Mouse (Mus musculus): ENCODE measurements around the gene Zbtb9.
A peak's percentile ranks its signal among the peaks of the same experiment; 100 is the strongest.

Gene Zbtb9

DNA sequence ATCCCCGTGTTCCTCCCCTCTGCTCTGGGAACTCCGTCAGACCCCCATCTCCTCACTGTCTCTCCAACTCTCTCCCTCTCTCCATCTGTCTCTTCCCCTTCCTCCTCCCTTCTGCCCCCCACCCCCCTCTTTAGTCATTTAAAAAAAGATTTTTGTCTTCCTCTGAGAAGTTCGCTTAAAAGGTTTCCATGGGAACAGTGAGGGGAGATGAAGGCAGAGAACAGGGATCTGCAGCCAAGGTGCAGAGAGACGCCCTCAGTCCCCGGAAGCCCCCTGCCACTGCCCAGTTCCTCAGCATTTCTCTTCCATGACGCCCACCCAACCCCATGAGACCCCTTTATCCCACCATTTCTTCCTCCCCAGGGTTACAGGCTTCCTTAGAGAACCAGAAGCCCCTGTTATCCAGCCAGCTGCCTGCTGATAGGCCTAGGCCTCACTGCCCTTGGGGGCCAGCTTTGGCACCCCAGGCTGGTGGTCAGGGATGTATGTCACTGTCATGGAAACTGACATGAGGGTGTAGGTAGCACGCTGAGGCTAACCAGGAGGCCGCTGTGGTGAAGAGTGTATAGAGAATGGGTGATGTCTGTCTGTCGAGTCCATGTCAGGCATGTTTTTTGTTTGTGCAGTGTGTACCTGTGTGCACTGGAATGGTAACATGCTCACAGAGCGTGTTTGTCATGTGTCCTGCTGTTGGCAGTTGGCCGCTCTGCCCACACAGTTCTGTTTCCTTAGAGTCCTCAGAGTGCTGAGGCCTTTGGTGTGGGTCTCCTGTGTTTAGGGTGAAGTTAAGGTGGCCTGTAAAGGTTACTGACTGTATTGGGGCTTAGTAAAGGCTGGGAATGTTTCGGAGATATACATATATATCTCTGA, 25.5 kb upstream of the Zbtb9 start:
- DNase-seq (ENCODE audit: low spot score) = no peak

DNA sequence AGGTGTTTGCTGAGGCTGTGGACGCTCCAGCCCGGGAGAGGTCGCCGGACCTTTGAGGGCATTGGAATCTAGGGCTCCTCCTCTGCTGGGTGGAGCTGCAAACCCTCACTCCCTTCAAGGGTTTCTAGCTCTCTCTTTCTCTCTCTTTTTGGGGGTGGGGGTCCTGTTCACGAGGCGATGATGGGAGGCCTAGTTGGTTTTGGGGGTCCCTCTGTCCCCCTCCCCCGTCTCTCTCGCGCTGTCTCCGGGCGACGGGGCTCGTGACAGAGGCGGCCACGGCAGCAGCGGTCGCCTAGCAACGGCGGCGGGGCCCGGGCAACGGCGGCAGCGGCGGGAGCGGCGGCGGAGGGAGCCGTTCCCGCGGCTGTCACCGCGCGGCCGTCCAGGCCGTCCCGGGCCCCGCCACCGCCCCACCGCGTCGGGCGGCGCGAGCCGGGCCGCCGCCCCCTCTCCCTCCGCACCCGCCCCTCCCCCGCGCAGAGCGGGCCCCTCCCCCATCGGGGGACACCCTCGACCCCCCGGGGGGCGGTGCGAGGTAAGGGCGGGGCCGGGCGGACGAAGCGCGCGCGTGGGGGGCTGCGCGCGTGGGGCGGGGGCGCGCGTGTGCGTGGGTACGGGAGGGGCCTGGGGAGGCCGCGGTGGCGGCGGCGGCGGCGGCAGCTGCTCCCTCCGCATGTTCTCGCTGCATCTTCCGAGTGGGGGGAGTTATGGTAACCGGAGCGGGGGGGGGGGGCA, 24.5 kb upstream of the Zbtb9 start:
- DNase-seq (ENCODE audit: low spot score) = peak; percentile 57

DNA sequence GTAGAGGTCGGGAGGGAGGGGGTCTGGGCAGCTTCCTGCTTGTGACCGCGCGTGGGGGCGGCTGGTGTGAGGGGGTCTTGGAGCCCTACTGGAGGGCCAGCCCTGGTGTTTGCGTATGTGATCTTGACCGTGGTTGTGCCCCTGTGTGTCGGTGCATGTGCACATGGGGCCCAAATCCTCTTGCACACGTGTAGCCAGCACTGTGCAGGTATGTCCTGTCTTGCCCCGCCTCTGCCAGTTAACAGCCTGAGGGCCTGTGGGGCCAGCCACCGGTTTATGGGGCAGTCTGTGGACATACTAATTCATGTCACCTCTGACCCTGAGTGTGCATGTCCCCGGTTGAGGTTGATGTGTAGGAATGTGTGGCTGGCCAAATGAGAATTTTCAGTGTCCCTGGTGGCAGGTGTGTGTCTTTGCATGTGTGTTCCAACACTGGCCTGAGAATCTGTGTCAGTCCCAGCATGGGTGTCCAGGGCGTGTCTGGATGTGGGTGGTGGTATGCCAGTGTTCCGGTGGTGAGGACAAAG, 23.9 kb upstream of the Zbtb9 start:
- DNase-seq (ENCODE audit: low spot score) = no peak

DNA sequence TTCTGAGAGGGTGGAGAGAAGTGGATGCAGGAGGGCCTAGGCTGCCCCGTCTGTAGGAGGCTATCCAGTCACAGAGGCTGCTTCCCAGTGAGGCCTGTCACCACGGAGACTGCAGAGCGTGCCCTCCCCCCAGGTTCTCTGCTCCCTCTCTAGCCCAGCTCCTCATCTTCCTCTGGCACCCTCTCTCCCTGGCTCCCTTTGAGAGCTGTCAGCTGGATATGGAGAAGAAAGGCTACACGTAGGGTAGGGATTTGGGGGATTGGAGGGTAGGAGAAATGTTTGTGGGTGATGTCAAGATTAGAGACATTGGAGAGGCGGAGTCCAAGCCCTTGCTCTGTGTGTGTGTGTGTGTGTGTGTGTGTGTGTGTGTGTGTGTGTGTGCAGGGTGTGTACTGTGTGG, 23.1 kb upstream of the Zbtb9 start:
- DNase-seq (ENCODE audit: low spot score) = no peak

DNA sequence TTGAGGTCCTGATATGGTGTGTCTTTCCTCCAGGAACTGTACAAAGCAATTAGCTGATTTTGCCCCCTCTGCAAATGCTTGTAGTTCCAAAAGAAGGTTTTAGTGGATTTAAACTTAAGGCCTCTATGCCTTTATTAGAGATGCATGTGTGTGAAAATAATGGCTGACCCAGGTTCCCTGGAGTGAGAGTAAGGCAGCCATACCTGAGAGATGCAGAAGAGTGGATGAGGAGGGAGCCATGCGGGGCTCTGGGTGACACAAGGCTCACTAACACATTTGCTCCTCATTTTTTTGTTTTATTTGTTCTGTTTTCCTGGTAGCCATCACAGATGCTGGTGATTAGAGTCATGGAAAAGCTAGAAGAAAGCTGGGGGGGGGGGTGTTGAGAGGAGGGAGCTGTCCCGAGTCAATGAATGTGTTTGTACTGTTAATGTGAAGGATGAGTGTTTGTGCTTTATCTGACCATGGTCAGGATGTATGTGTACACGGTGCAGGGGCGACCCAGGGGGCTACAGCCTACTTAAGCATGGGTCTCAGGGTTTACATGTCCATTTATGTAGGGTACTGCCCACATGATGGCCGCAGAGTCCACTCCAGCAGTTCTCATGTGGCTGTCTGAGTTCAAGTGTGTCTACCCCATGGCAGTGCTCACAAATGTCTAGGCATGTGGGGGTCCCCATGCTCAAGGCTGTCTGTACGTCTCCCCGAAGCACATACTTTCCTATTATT, 22.2 kb upstream of the Zbtb9 start:
- DNase-seq (ENCODE audit: low spot score) = no peak

DNA sequence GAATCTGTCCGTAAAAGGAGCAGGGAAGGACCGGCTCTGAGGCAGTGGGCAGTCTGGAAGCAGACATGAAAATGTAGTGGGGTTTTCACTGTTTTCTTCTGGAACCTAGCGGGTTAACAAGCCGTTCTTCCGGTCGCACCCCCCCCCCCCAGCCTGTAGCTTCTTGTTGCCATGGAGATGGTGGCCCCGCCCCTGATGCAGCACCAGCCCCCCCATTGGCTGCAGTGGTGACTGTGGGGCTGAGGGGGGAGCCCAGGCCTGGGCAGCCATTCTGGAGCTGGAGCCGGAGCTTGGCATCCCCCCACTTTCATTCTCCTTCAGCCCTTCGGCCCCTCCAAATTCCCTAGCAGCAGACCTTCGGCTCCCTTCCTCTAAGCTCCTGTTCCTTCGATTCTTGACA, 21.6 kb upstream of the Zbtb9 start:
- DNase-seq (ENCODE audit: low spot score) = peak; percentile 52

DNA sequence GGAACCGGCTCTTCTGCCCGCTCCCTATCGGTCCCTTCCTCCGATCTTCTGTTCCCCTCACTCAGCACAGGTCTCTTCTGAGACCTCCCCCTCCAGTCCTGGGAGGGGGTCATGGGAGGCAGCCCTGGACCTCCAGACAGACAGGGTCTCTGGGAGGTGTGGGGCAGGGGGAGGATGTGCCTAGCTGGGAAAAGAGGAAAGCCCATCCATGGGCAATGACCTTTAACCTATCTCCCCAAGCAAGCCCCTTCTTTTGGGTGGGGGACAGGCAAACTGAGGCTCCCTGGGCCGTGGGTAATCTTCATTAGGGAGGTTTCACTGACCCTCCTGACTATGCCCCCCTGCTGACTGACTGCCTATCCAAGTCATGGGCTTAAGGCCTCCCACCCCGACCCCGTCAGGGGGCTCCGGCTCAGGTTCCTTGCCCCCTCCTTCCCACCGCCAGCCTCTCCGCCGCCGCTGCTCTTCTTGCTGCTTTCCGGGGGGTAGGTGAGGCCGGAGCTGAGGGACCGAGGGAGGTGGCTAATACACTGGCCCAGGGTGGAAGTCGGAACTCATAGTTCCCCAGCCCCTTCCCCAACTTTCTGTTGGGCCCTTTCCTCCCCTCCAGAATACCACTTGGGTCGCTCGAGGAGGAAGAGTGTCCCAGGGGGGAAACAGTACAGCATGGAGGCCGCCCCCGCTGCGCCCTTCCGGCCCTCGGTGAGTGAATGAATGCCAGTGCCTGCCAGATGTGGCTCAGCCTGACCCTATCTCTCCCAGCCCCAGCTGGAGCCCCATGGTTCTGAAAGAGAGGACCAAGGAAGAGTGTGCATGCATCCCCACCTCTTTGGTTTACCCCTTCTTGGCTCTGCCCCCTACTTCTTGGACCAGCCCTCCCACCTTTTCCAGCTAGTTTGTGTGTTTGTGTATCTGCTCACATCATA, 20.8 kb upstream of the Zbtb9 start:
- DNase-seq (ENCODE audit: low spot score) = no peak

DNA sequence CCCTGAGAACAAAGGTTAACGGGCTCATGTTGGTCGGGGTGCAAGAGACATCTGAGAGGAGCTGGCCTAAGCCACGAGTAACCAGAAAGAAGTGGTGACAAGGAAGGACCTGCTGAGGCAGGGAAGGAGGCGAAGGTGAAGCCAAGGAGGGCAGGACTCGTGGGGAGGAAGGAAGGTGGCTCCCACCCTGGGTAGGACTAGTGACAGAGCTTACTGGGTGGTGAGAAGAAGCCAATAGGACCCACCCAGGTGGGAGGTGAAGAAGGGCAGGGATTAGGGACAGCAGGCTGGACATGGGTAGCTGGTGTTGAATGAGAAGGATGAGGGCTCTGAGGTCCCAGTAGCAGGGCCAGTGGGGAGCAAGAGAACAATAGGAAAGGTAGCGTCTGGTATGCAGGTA, 19.8 kb upstream of the Zbtb9 start:
- DNase-seq (ENCODE audit: low spot score) = no peak

DNA sequence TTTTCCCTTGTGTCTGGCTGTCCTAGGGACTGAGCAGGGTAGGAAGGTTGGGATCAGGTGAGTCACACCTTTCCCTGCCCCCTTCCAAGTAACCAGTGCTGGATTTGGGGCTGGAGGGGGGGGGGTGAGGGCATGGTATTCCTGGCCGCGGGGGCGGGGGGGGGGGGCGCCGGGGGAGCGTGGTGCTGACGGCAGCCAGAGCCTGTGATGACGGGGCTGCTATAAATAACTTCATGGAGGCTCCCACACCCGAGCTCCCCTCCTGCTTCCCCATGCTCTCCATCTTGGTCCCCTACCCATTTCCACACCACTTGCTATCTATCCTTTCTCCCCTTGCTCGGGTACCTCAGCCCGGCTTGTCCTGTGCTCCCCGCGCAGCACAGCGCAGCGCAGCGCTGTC, 19.2 kb upstream of the Zbtb9 start:
- no peak for DNase-seq (ENCODE audit: low spot score)

DNA sequence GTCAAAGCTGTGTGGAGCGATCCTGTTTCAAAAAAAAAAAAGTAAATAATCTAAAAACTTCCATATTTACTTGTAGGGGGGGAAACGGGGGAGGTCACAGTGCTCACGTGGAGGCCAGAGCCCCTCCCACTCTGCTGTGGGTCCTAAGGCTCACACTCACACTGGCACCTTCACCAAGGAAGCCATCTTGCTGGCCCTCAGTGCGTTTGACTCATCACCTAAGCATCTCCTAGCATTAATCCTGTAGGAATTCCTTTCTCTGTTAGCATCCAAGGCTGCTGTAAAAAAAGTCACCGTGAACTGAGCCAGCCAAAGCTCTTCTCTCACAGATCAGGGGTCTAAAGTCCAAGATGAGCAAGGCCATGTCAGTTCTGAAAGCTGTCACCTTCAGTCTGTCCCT, 16.7 kb upstream of the Zbtb9 start:
- DNase-seq (ENCODE audit: low spot score) = no peak

DNA sequence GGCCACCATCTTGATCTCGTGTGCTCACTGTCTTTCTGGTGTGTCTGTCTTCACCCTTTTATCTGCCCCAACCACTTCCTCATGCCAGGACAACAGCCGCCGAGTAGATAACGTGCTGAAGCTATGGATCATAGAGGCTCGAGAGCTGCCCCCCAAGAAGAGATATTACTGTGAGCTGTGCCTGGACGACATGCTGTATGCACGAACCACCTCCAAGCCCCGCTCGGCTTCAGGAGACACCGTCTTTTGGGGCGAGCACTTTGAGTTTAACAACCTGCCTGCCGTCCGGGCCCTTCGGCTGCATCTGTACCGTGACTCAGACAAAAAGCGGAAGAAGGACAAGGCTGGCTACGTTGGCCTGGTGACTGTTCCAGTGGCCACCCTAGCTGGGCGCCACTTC, 16.1 kb upstream of the Zbtb9 start:
- no peak for DNase-seq (ENCODE audit: low spot score)

DNA sequence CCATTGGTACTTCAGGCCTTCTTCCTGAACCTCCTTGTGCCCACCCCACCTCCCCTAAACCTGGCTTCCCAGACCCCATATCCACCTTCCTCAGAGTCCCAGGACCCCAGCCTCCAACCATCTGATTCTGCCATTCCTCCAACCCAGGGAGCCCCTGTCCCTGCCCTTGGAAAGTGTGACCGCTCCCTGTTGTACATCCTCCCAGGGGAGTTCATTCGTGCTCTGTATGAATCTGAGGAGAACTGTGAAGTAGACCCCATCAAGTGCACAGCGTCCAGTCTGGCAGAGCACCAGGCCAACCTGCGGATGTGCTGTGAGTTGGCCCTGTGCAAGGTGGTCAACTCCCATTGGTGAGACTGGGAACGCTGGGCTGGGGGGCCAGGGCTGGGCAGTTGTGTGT, 15.1 kb upstream of the Zbtb9 start:
- no peak for DNase-seq (ENCODE audit: low spot score)

DNA sequence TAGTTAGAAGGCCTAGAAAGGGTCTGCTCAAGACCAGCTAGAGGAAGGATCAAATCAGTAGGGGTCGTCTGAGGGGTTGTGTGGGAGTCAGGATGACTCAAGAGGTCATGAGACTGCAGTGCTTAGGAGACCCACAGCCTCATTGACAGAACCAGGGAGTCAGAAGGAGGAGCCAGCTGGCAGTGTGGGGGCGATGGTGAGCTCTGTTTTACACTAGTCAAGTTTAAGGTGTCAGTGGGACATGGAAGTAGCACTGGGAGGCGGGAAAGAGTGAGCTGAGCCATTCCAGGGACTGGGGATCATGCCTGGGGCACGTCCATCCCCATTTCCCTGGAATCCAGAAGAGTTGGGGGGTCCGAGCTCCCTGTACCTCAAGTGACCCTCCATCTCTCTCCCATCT, 14.1 kb upstream of the Zbtb9 start:
- DNase-seq (ENCODE audit: low spot score) = no peak

DNA sequence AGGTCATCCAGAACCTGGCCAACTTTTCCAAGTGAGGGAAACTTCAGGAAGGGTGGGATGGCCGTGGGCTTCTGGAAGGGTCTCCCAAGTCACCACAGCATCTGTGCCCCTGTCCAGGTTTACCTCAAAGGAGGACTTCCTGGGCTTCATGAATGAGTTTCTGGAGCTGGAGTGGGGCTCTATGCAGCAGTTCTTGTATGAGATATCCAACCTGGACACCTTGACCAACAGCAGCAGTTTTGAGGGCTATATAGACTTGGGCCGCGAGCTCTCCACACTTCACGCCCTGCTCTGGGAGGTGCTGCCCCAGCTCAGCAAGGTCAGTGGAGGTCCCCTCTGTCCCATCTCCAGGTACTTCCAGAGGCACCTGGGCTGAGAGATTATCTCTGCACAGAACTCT, 13.2 kb upstream of the Zbtb9 start:
- DNase-seq (ENCODE audit: low spot score) = no peak

DNA sequence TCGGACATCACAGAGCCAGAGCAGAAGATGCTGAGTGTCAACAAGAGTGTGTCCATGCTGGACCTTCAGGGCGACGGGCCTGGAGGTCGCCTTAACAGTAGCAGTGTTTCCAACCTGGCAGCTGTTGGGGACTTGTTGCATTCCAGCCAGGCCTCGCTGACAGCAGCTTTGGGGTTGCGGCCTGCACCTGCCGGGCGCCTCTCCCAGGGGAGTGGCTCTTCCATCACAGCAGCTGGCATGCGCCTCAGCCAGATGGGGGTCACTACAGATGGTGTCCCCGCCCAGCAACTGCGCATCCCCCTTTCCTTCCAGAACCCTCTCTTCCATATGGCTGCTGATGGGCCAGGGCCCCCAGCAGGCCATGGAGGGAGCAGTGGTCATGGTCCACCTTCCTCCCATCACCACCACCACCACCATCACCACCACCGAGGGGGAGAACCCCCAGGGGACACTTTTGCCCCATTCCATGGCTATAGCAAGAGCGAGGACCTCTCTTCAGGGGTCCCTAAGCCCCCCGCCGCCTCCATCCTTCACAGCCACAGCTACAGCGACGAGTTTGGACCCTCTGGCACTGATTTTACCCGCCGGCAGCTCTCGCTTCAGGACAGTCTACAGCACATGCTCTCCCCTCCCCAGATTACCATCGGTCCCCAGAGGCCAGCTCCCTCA, 11.3 kb upstream of the Zbtb9 start:
- no peak for DNase-seq (ENCODE audit: low spot score)

DNA sequence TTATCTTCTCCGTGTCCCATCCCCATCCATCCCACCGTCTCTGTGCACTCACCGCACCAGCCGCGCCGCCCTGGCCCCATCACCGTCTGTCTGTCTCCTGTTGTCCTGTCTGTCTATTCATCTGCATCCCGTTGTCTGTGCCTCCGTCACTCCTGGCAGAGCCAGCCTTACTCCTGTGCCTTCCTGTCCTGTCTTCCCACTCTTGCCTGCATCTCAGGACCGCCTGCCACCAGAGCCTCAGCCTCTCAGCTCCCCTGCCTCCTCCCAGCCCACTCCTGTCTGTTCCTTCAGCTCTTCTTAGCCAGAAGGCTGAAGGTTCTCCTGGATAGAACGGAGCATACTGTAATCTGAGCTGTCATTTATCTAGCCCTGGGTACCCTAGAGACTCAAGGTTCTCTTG, 6.0 kb upstream of the Zbtb9 start:
- DNase-seq (ENCODE audit: low spot score) = no peak

DNA sequence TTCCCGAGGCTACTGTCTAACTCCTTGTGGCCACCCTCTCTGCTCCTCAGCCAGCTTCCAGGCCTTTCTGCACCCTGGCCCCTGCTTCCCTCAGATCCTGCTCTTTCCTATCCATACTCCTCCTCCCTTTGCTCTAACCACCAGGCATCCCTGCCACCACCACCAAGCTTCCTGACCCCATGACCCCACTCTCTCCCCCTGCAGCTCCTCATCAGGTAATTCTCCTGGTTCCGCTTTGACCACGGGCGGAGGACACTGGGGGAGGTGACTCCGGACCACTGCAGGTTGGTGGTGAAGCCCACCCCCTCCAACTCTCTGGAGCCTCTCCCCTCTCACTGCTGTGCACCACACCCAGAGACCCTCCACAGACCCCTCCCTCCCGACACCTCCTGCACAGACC, 5.5 kb upstream of the Zbtb9 start:
- DNase-seq (ENCODE audit: low spot score) = no peak

DNA sequence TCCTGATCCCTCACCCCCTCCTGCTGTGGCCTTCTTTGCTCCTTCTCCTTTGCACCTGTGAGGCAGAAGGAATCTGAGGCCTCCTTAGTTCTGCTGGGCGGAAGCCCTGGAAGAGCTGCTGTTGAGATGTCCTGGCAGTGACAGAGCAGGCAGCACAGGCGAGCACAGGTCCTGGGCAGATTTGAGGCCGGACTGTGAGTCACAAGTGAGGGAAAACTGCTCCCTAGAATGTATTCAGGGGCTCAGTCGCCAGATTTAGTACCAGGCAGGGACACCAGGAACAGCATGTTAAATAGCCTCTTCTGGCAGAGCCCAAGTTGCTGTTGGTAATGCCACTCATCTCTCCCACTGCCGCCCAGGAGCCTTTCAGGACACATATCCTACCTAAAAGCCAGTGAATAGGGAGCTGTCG, 4.8 kb upstream of the Zbtb9 start:
- no peak for DNase-seq (ENCODE audit: low spot score)

DNA sequence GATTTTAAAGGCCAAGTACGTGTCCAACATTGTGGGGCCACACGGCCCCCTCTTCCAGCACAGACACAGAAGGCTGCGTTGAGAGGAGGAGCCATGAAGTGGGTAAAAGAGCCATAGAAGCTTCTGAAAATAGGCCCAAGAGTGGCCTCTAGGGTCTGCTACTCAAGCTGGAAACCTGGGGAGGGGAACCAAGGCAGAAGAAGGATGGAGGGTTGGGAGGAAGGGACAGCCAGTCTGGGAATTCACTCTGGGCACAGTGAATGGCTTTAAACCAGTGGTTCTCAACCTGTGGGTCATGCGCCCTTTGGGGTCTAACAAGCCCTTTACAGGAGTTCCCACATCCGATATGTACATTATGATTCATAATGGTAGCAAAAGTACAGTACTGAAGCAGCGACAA, 3.7 kb upstream of the Zbtb9 start:
- DNase-seq (ENCODE audit: low spot score) = no peak

DNA sequence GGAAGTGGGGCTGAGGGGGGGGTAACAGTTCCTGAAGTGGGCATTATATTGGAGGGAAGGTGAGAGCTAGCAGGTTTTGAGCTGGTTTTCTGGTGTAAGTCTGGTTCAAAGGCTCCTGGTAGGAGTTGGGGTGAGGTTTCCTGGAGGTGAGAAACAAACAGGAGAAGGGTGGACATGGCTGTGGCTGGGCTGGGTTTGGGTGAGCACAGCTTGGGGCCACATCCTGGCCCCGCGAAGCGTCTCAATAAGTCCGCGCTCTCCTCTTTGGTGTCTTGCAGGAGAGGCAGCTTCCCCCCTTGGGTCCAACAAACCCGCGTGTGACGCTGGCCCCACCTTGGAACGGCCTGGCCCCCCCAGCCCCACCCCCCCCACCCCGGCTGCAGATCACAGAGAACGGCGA, 2.7 kb upstream of the Zbtb9 start:
- no peak for DNase-seq (ENCODE audit: low spot score)

DNA sequence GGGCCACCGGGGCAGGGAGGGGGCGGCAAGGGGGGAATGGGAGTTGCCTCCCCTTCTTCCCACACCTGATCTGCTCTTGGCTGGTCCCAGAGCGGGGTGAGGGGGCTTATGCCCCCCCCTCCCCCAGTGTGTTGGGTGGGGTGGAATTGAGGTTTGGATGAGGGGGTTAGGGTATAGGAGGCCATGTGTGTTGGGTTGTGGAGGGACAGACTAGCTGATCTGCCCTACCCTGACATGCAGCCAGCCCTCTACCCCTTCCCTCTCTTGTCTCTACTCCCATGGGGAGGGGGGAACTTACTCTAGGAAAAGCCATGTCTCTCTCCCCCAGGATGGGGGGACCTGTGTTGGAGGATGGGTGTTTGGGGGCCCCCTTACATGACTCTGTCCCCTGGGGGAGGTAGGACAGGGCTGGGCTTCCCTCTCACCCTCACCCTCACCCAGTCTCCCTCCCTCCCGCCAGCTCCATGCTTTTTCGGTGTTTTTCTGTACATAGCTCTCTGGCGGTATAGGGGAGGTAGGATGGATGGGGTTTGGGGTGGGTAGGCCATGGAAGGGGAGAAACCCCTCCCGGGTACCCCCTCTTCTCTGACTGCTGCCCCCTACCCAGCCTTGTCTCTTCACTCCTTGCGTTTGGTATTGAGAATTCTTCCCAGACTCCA, 1.6 kb upstream of the Zbtb9 start:
- no peak for DNase-seq (ENCODE audit: low spot score)
